Mouse (Mus musculus) embryonic fibroblast, embryonic 13.5 days (primary cell): ENCODE results near the gene Disp1.

Experiments used
- CTCF ChIP-seq: IDR thresholded peaks from 2 replicates; pipeline ENCODE4 v1.5.1; 2011; ENCODE audit warnings: mild to moderate bottlenecking, control low read depth, low read length, moderate library complexity, borderline replicate concordance; ENCODE audit not compliant: insufficient read depth
- POLR2A ChIP-seq: IDR thresholded peaks from 2 replicates; pipeline ENCODE4 v1.6.1; 2011; ENCODE audit warnings: low read depth, mild to moderate bottlenecking, control low read depth, low read length, moderate library complexity

DNA sequence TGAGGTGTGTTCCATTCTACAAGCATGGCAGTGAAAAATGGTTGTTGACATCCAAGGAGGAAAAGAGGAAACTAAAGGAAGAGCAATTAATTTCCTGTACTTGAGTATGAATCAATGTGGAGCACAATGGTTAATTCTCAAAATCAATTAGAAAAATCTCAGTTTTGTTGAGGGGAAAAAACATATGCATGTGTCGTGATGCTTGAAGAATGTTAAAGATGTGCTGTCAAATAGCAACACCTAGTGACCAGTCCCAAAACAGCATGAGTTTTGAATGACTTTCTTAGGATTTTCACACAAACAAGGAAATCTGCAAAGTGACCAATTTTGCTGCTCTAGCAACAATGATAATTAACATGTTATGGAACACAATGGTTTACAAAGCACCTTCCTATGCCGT lies 16.6 kb upstream of the Disp1 start:
- TF ChIP-seq CTCF (no peak), POLR2A (no peak)
